Mouse (Mus musculus) G1E (cell line): Measurements from ENCODE around the gene Taar2.

Experiments
- CTCF ChIP-seq: IDR thresholded peaks from 2 replicates; pipeline ENCODE4 v1.5.1; 2012; ENCODE audit warnings: low read depth, low read length, inconsistent platforms, mixed read lengths
- GATA2 ChIP-seq: IDR thresholded peaks from 2 replicates; pipeline ENCODE4 v1.6.1; 2012; ENCODE audit warnings: low read depth, low read length, inconsistent platforms, borderline replicate concordance

GRCm38 (mm10) chr10:23963444-23963843 lies 25.1 kb downstream of the Taar2 start:
- TF ChIP-seq CTCF (no peak), GATA2 (no peak)
